ENCODE assay signal across 8 mouse cellular contexts in genomic region chr7:98836646-98837045, GRCm38 (mm10). TPM values are rescaled to one million over a fixed set of nuclear protein-coding genes. Genes with fewer than 3 reads are reported as not detected.
DNase-seq lines count a peak whose midpoint lies in the region; ATAC-seq and TF ChIP-seq lines count a peak whose summit lies in the region.

No protein-coding gene starts in this region.

- H3K4me2 ChIP-seq in intestine, embryonic 14.5 days (ENCODE audit: low read length) = peak overlapping the region; percentile 98
- H3K4me2 ChIP-seq in liver, postnatal 0 days (ENCODE audit: low read depth, low read length) = peak overlapping the region; percentile 71

- peak; percentile 15 to 31 for DNase-seq in right cerebral cortex, adult 2 months (ENCODE audit: low spot score in 2 of 2)
- DNase-seq in right cerebral cortex, postnatal 36 days (ENCODE audit: low spot score in 2 of 2) = no peak
- DNase-seq in cerebellum, postnatal 36 days = peak; percentile 63 to 65
- peak; percentile 83 for DNase-seq in intestine, embryonic 14.5 days (ENCODE audit: low spot score)
- peak; percentile 69 for DNase-seq in liver, postnatal 0 days
- peak; percentile 71 for DNase-seq in neural tube, embryonic 10.5 days (ENCODE audit: extremely low spot score, low spot score)
- DNase-seq in thymus, postnatal 14 days = peak; percentile 81

- H3K4me3 ChIP-seq in intestine, embryonic 14.5 days (ENCODE audit: low read depth, low read length) = peak overlapping the region; percentile 47
- 0 out of 2 replicates have a peak overlapping the region, but pooled peaks have one; percentile 44 for H3K4me3 ChIP-seq in liver, postnatal 0 days (ENCODE audit: low read depth, low read length)

- no peaks in the 10 kb centered on the region for H3K36me3 ChIP-seq in intestine, embryonic 14.5 days (ENCODE audit: control insufficient read depth, insufficient read depth, low read length)
- no peaks in the 10 kb centered on the region for H3K36me3 ChIP-seq in liver, postnatal 0 days (replicated peaks; ENCODE audit: insufficient read depth, low read length)

- H3K27ac ChIP-seq in intestine, embryonic 14.5 days (ENCODE audit: low read depth) = no peak overlapping the region
- H3K27ac ChIP-seq in liver, postnatal 0 days (ENCODE audit: low read depth) = no peak overlapping the region

- peak; percentile 35 for ATAC-seq in granulocyte monocyte progenitor cell, adult 5-6 weeks (replicated peaks; ENCODE audit: poor library complexity, severe bottlenecking)
- no peak for ATAC-seq in intestine, embryonic 14.5 days (replicated peaks; ENCODE audit: low FRiP score, low TSS enrichment, low read depth)
- no peak for ATAC-seq in liver, postnatal 0 days

- no peaks in the 10 kb centered on the region for H3K9me3 ChIP-seq in intestine, embryonic 14.5 days (ENCODE audit: control insufficient read depth, low read length)
- no peaks in the 10 kb centered on the region for H3K9me3 ChIP-seq in liver, postnatal 0 days (ENCODE audit: low read length)

- H3K9ac ChIP-seq in intestine, embryonic 14.5 days (ENCODE audit: low read length) = no peak overlapping the region
- no peak overlapping the region for H3K9ac ChIP-seq in liver, postnatal 0 days (replicated peaks)

- TF ChIP-seq CTCF in liver, postnatal 0 days (IDR thresholded peaks at IDR 0.05; ENCODE audit: low read depth) = peak; percentile 71

- WGBS in intestine, embryonic 14.5 days = 3% methylated on average over 23 of the region's 23 CpGs
- WGBS in liver, postnatal 0 days (ENCODE audit: insufficient replicate concordance) = 2% methylated on average over 23 of the region's 23 CpGs

- peaks cover 40% of the 10 kb centered on the region for H3K4me1 ChIP-seq in intestine, embryonic 14.5 days (replicated peaks; ENCODE audit: control insufficient read depth, insufficient read depth, low read length)
- H3K4me1 ChIP-seq in liver, postnatal 0 days (ENCODE audit: insufficient read depth) = peaks cover 31% of the 10 kb centered on the region

- H3K27me3 ChIP-seq in intestine, embryonic 14.5 days (replicated peaks; ENCODE audit: control insufficient read depth, insufficient read depth, low read length) = peaks cover 70% of the 10 kb centered on the region
- H3K27me3 ChIP-seq in liver, postnatal 0 days (ENCODE audit: insufficient read depth, low read length) = peaks cover 96% of the 10 kb centered on the region

- no peak for TF ChIP-seq EP300 in liver, postnatal 0 days (IDR thresholded peaks at IDR 0.05; ENCODE audit: low read depth)

RNA-seq across cellular contexts. Expression of gene Wnt11, which starts 1.7 kb away (rescaled TPM):
- total RNA-seq in granulocyte monocyte progenitor cell, adult 5-6 weeks (2014; fragmentation: Nextera tagmentation) = not detected in 2 replicates
- total RNA-seq in granulocyte monocyte progenitor cell, adult 5-6 weeks (2017) = not detected in 2 replicates
- polyA plus RNA-seq in intestine, embryonic 14.5 days (2014; fragmentation: Nextera tagmentation; extraction: Ambion mirVana) = 3.6 and 3.9 TPM in 2 replicates
- polyA plus RNA-seq in liver, postnatal 0 days (2015; fragmentation: Nextera tagmentation; extraction: Ambion mirVana) = 0.12 and 0.40 TPM in 2 replicates

Comparison
In these comparisons a context has a peak if more than half of its experiments do, and no peak if none do; other contexts are left out.
1. DNase-seq: peak in right cerebral cortex, adult 2 months (2 of 2), cerebellum, postnatal 36 days (2 of 2), intestine, embryonic 14.5 days (single experiment), liver, postnatal 0 days (single experiment), neural tube, embryonic 10.5 days (single experiment) and thymus, postnatal 14 days (single experiment); none in right cerebral cortex, postnatal 36 days (0 of 2).